Mouse (Mus musculus) cerebellum, postnatal 36 days (tissue): Measurements from ENCODE around the gene Tppp3.

Experiments
- DNase-seq, 2 experiments: peaks; one replicate each; pipeline ENCODE4 v3.0.0; 2021 to 2022; ENCODE audit warnings: mixed read lengths in 2 of 2

Tppp3 gene

GRCm38 (mm10) chr8:105471314-105472015, at the start of gene Tppp3:
Gene Tppp3, minus strand, starts transcription at chr8:105471526.
- peak; percentile 87 to 91 for DNase-seq

GRCm38 (mm10) chr8:105521061-105521460, 49.7 kb upstream of the Tppp3 start:
- DNase-seq, result no peak

- no peak for DNase-seq
Observed at GRCm38 (mm10) chr8:105520521-105520920, 49.2 kb upstream of the Tppp3 start.

- DNase-seq, result no peak
Observed at GRCm38 (mm10) chr8:105519591-105519990, 48.3 kb upstream of the Tppp3 start.

GRCm38 (mm10) chr8:105518436-105519313, 47.3 kb upstream of the Tppp3 start, which contains the start of gene Hsd11b2:
Gene Hsd11b2, plus strand, starts transcription at chr8:105518755.
- DNase-seq, result peak; percentile 25 to 30

GRCm38 (mm10) chr8:105517346-105517745, 46.0 kb upstream of the Tppp3 start:
- no peak for DNase-seq

- DNase-seq, result peak; percentile 80 to 85
Observed at GRCm38 (mm10) chr8:105516018-105516645, 44.8 kb upstream of the Tppp3 start.

- no peak for DNase-seq
Observed at GRCm38 (mm10) chr8:105514656-105515055, 43.3 kb upstream of the Tppp3 start.

GRCm38 (mm10) chr8:105514194-105514593, 42.9 kb upstream of the Tppp3 start:
- DNase-seq, result no peak

- DNase-seq, result no peak
Observed at GRCm38 (mm10) chr8:105509997-105510735, 38.8 kb upstream of the Tppp3 start.

GRCm38 (mm10) chr8:105508758-105509157, 37.4 kb upstream of the Tppp3 start:
- no peak for DNase-seq

GRCm38 (mm10) chr8:105506977-105507376, 35.7 kb upstream of the Tppp3 start:
- DNase-seq, result no peak

- no peak for DNase-seq
Observed at GRCm38 (mm10) chr8:105504617-105505016, 33.3 kb upstream of the Tppp3 start.

GRCm38 (mm10) chr8:105499787-105500186, 28.5 kb upstream of the Tppp3 start:
- no peak for DNase-seq

- DNase-seq, result peak; percentile 93 to 95
Observed at GRCm38 (mm10) chr8:105496439-105497180, 25.3 kb upstream of the Tppp3 start, which contains the start of gene Zdhhc1. Gene Zdhhc1, minus strand, starts transcription at chr8:105496902.

GRCm38 (mm10) chr8:105495350-105496302, 24.3 kb upstream of the Tppp3 start:
- peak in 1 of 2 experiments; percentile 19 for DNase-seq

- DNase-seq, result no peak
Observed at GRCm38 (mm10) chr8:105494566-105494965, 23.2 kb upstream of the Tppp3 start.

- DNase-seq, result no peak
Observed at GRCm38 (mm10) chr8:105493495-105493894, 22.2 kb upstream of the Tppp3 start.

- no peak for DNase-seq
Observed at GRCm38 (mm10) chr8:105489281-105489680, 18.0 kb upstream of the Tppp3 start.

- no peak for DNase-seq
Observed at GRCm38 (mm10) chr8:105488082-105488481, 16.8 kb upstream of the Tppp3 start.
